ENCODE assay signal across 11 mouse cellular contexts in genomic region chr11:34973467-34973921, GRCm38 (mm10).
DNase-seq lines count a peak whose midpoint lies in the region; ATAC-seq and TF ChIP-seq lines count a peak whose summit lies in the region.
"Had no signal": no experiment of that assay in that cellular context is flagged by ENCODE, and none has a peak within 500 bp of the region (broad histone marks: within the 10 kb centered on the region; RNA-seq: fewer than 3 reads in every experiment).

No protein-coding gene starts in this region.

- no peaks in the 10 kb centered on the region for H3K36me3 ChIP-seq in hindbrain, embryonic 10.5 days
- no peaks in the 10 kb centered on the region for H3K36me3 ChIP-seq in hindbrain, embryonic 13.5 days
- H3K36me3 ChIP-seq in lung, embryonic 14.5 days (ENCODE audit: insufficient read depth), result no peaks in the 10 kb centered on the region
- no peaks in the 10 kb centered on the region for H3K36me3 ChIP-seq in limb, embryonic 10.5 days
- H3K36me3 ChIP-seq: embryonic facial prominence, embryonic 13.5 days; limb, embryonic 15.5 days had no signal

- H3K4me1 ChIP-seq in hindbrain, embryonic 10.5 days (replicated peaks), result no peaks in the 10 kb centered on the region
- H3K4me1 ChIP-seq in hindbrain, embryonic 13.5 days (replicated peaks), result 0 out of 2 replicates have a peak, but pooled peaks cover 3% of the 10 kb centered on the region
- peaks cover 8% of the 10 kb centered on the region; the same call in 1 of the 2 replicates for H3K4me1 ChIP-seq in lung, embryonic 14.5 days (ENCODE audit: insufficient read depth)
- H3K4me1 ChIP-seq in limb, embryonic 10.5 days, result peaks cover 4% of the 10 kb centered on the region; the same call in 1 of the 2 replicates
- H3K4me1 ChIP-seq: limb, embryonic 15.5 days had no signal

- H3K4me3 ChIP-seq in hindbrain, embryonic 10.5 days, result no peak overlapping the region
- no peak overlapping the region for H3K4me3 ChIP-seq in hindbrain, embryonic 13.5 days
- H3K4me3 ChIP-seq in lung, embryonic 14.5 days (ENCODE audit: low read depth, low read length), result no peak overlapping the region
- no peak overlapping the region for H3K4me3 ChIP-seq in limb, embryonic 10.5 days
- H3K4me3 ChIP-seq: embryonic facial prominence, embryonic 13.5 days; limb, embryonic 15.5 days had no signal

- 64% methylated on average over 1 of the region's 1 CpGs for WGBS in hindbrain, embryonic 10.5 days
- WGBS in hindbrain, embryonic 13.5 days, result 66% methylated on average over 1 of the region's 1 CpGs
- WGBS in lung, embryonic 14.5 days, result 29% methylated on average over 1 of the region's 1 CpGs
- WGBS in limb, embryonic 10.5 days, result 24% methylated on average over 1 of the region's 1 CpGs

- ATAC-seq in hindbrain, embryonic 13.5 days (ENCODE audit: low FRiP score), result no peak
- ATAC-seq in lung, embryonic 14.5 days (ENCODE audit: insufficient read depth), result peak; percentile 97

- DNase-seq in hindbrain, embryonic 10.5 days (ENCODE audit: low spot score), result peak; percentile 7
- DNase-seq in NIH3T3 (ENCODE audit: low read depth), result peak; percentile 87
- peak; percentile 16 for DNase-seq in brain, embryonic 14.5 days (ENCODE audit: low read depth)
- peak; percentile 92 for DNase-seq in lung, embryonic 14.5 days
- DNase-seq in T-cell, adult 2 months (ENCODE audit: low spot score), result no peak
- no peak for DNase-seq in limb, embryonic 10.5 days (ENCODE audit: low spot score)
- DNase-seq: right cerebral cortex, postnatal 14 days; thymus, postnatal 36 days had no signal

- no peak overlapping the region for H3K9ac ChIP-seq in hindbrain, embryonic 13.5 days
- no peak overlapping the region for H3K9ac ChIP-seq in lung, embryonic 14.5 days
- H3K9ac ChIP-seq: embryonic facial prominence, embryonic 13.5 days; limb, embryonic 15.5 days had no signal

- no peak for TF ChIP-seq POLR2A in brain, embryonic 14.5 days (IDR thresholded peaks at IDR 0.05; ENCODE audit: borderline replicate concordance, extremely low read depth, insufficient read depth, insufficient read length, poor library complexity, severe bottlenecking)

- H3K27me3 ChIP-seq in hindbrain, embryonic 10.5 days (ENCODE audit: insufficient read depth, poor library complexity, severe bottlenecking), result no peaks in the 10 kb centered on the region
- H3K27me3 ChIP-seq in hindbrain, embryonic 13.5 days, result no peaks in the 10 kb centered on the region
- H3K27me3 ChIP-seq in lung, embryonic 14.5 days (ENCODE audit: insufficient read depth, low read length), result no peaks in the 10 kb centered on the region
- no peaks in the 10 kb centered on the region for H3K27me3 ChIP-seq in limb, embryonic 10.5 days (ENCODE audit: low read depth, poor library complexity, severe bottlenecking)
- H3K27me3 ChIP-seq: embryonic facial prominence, embryonic 13.5 days; limb, embryonic 15.5 days had no signal

- no peak for TF ChIP-seq CTCF in brain, embryonic 14.5 days (IDR thresholded peaks at IDR 0.05; ENCODE audit: borderline replicate concordance, extremely low read depth, insufficient read depth, insufficient read length)
- no peak for TF ChIP-seq CTCF in lung, embryonic 14.5 days (IDR thresholded peaks at IDR 0.05; ENCODE audit: low read depth)

- H3K4me2 ChIP-seq in hindbrain, embryonic 13.5 days, result no peak overlapping the region
- H3K4me2 ChIP-seq in lung, embryonic 14.5 days, result no peak overlapping the region
- H3K4me2 ChIP-seq: embryonic facial prominence, embryonic 13.5 days; limb, embryonic 15.5 days had no signal

- H3K27ac ChIP-seq in hindbrain, embryonic 10.5 days, result no peak overlapping the region
- H3K27ac ChIP-seq in hindbrain, embryonic 13.5 days, result no peak overlapping the region
- no peak overlapping the region for H3K27ac ChIP-seq in lung, embryonic 14.5 days (ENCODE audit: low read depth)
- H3K27ac ChIP-seq in limb, embryonic 10.5 days, result no peak overlapping the region
- H3K27ac ChIP-seq: embryonic facial prominence, embryonic 13.5 days; limb, embryonic 15.5 days had no signal

- no peaks in the 10 kb centered on the region for H3K9me3 ChIP-seq in hindbrain, embryonic 10.5 days
- no peaks in the 10 kb centered on the region; the same call in 1 of the 2 replicates for H3K9me3 ChIP-seq in hindbrain, embryonic 13.5 days
- H3K9me3 ChIP-seq in lung, embryonic 14.5 days (ENCODE audit: low read depth, low read length), result no peaks in the 10 kb centered on the region
- H3K9me3 ChIP-seq in limb, embryonic 10.5 days (replicated peaks), result no peaks in the 10 kb centered on the region
- H3K9me3 ChIP-seq: embryonic facial prominence, embryonic 13.5 days; limb, embryonic 15.5 days had no signal

Comparison
In these comparisons a context has a peak if more than half of its experiments do, and no peak if none do; other contexts are left out.
1. DNase-seq: peak in hindbrain, embryonic 10.5 days (single experiment), NIH3T3 (single experiment), brain, embryonic 14.5 days (single experiment) and lung, embryonic 14.5 days (single experiment); none in T-cell, adult 2 months (single experiment) and limb, embryonic 10.5 days (single experiment).